Mouse (Mus musculus) olfactory bulb, adult 2 months (tissue): Measurements from ENCODE around the gene Ncoa3.

ENCODE experiments used
- CTCF ChIP-seq: fragments of 200-500 bp; IDR thresholded peaks from 2 replicates; pipeline ENCODE4 v1.5.1; 2012; ENCODE audit warnings: low read depth, mild to moderate bottlenecking, low read length, moderate library complexity; ENCODE audit not compliant: insufficient read depth
- POLR2A ChIP-seq: fragments of 200-500 bp; IDR thresholded peaks from 2 replicates; pipeline ENCODE4 v1.6.1; 2012; ENCODE audit warnings: mild to moderate bottlenecking, low read depth, low read length, moderate library complexity; ENCODE audit not compliant: insufficient read depth

DNA sequence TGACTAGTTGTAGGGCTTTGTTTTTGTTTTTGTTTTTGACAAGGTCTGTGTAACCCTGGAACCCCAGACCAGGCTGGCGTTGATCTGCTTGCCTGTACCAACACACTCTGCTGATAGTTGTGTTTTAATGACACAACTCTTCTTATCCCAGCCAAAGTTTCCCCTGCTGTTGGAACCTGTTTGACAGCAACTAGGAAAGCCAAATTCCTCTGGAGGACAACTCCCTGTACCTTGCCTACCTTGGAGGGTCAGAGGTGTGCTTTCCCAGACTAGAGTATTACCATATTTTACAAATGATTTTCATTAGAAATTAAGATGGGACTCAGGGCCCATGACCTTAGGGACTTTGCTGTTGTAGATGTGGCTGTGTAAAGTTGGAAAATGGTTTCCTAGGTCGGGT is 9.3 kb downstream of the Ncoa3 start:
- TF ChIP-seq CTCF (no peak), POLR2A (no peak)
